Mouse (Mus musculus): ENCODE measurements around the gene Depdc1b. TPM values are rescaled to one million over a fixed set of nuclear protein-coding genes. Genes with fewer than 3 reads are reported as not detected.

The Depdc1b gene
- polyA plus RNA-seq, 1 experiment from 2014 or later, result 12.8 TPM

- Histone ChIP-seq H3K9me3 (no peaks in the 10 kb centered on the region), H3K4me2 (replicated peaks) (no peak overlapping the region), H3K27me3 (no peaks in the 10 kb centered on the region), H3K9ac (no peak overlapping the region), H3K27ac (no peak overlapping the region), H3K4me3 (no peak overlapping the region), H3K36me3 (peaks cover 14% of the 10 kb centered on the region), H3K4me1 (no peaks in the 10 kb centered on the region)
- 87% methylated on average over 12 of the region's 12 CpGs for WGBS
- no peak for ATAC-seq (ENCODE audit: insufficient number of reproducible peaks, insufficient read depth, low FRiP score, low TSS enrichment)
Observed at GRCm38 (mm10) chr13:108367496-108367895, 51.4 kb downstream of the Depdc1b start.

DNA sequence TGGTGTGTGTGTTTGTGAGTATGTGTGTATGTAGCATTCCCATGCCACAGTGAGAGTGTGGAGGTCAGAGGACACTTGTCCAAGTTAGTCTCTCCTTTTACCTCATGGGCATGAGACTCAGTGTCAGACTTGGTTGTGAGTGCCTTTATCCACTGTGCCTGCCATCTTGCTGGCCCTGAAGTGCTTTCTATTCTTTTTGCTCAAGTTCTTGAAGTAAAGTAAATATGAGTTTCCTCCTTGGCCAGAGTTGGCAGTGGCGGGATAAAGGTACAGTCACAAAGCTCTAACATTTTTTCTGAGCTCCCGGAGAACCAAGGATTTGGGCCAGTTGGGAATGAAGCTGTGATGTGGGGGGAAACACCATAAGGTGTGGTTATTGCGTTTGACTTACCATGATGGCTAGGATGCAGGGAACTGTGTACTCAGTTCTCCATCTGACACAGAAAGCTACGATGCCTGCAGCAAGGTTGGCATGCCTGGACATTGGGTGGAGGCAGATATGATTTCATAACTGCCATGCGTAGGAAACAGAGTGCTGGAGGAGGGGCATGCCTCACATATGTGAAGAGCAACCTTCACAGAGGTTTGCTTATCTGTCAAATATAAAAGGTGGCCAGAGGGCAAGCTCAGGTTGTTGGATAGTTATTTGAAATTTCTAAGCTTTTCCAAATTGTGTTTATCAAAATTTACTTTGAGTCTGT, 54.3 kb downstream of the Depdc1b start:
- H3K9ac ChIP-seq, result no peak overlapping the region
- H3K4me3 ChIP-seq, result no peak overlapping the region
- no peak overlapping the region for H3K4me2 ChIP-seq (replicated peaks)
- no peak overlapping the region for H3K27ac ChIP-seq
- H3K4me1 ChIP-seq, result no peaks in the 10 kb centered on the region
- WGBS, result 92% methylated on average over 5 of the region's 5 CpGs
- no peaks in the 10 kb centered on the region for H3K9me3 ChIP-seq
- no peak for ATAC-seq (ENCODE audit: insufficient number of reproducible peaks, insufficient read depth, low FRiP score, low TSS enrichment)
- peaks cover 17% of the 10 kb centered on the region for H3K36me3 ChIP-seq
- no peaks in the 10 kb centered on the region for H3K27me3 ChIP-seq

DNA sequence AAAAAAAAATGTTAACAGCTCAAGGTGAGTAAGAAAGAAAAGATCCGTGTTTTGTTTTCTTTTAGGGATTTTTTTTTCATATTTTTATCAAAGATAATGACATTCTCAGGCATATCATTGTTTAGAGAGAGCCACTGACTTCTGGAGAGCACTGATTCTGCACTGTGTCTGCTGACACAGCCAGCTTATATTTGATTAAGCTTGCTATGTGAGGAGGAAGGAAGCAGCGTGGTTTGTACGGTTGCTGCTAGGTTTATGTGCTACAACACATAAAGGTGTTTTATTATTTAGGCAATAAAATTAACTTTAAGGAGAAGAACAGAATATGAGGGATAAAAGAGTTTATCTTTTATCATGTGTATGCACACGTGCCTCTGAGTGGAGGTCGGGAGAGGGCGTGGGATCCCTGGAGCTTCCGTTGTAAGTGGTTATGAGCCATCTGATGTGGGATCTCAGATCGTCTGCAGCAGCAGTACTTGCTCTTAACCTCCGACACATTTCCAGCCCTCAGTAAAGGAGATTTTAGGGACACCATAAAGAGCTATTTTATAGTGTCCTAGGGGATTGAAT, 55.3 kb downstream of the Depdc1b start:
- Histone ChIP-seq H3K4me1 (no peaks in the 10 kb centered on the region), H3K36me3 (peaks cover 9% of the 10 kb centered on the region; the same call in 1 of the 2 replicates), H3K4me2 (replicated peaks) (no peak overlapping the region), H3K4me3 (no peak overlapping the region), H3K9me3 (no peaks in the 10 kb centered on the region), H3K9ac (no peak overlapping the region), H3K27me3 (no peaks in the 10 kb centered on the region), H3K27ac (no peak overlapping the region)
- no peak for ATAC-seq (ENCODE audit: insufficient number of reproducible peaks, insufficient read depth, low FRiP score, low TSS enrichment)
- WGBS, result 82% methylated on average over 9 of the region's 9 CpGs

DNA sequence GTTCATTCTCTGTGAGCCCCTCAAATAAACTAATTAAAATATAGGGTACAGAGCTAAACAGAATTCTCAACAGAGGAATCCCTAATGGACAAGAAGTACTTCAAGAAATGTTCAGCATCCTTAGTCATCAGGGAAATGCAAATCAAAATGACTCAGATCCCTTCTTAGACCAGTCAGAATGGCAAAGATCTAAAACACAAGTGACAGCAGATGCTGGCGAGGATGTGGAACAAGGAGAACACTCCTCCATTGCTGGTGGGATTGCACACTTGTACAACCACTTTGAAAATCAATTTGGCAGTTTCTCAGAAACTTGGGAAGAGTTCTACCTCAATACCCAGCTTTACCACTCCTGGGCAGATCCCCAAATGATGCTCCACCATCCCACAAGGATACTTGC, 57.1 kb downstream of the Depdc1b start:
- Histone ChIP-seq H3K27ac (no peak overlapping the region), H3K9me3 (no peaks in the 10 kb centered on the region), H3K4me1 (no peaks in the 10 kb centered on the region), H3K27me3 (no peaks in the 10 kb centered on the region), H3K4me3 (no peak overlapping the region), H3K36me3 (peaks cover 9% of the 10 kb centered on the region; the same call in 1 of the 2 replicates), H3K4me2 (replicated peaks) (no peak overlapping the region), H3K9ac (no peak overlapping the region)
- 85% methylated on average over 1 of the region's 1 CpGs for WGBS
- no peak for ATAC-seq (ENCODE audit: insufficient number of reproducible peaks, insufficient read depth, low FRiP score, low TSS enrichment)

DNA sequence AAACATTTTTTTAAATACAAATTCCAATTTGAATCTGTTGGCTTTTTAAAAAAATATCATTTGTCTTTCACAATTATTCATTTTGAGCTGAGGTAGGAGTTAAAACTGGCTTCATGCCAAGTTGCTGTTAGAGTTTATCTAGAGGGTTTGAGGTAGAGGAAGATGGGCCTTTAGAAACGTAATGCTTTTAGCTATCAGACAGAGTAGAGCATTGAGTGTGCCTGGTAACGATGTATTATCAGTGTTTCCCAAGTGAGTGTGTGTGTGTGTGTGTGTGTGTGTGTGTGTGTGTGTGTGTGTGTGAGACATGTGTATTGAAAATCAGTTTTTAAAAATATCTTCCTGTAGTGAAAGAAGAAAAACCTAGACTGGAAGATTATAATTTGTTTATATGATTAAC, 60.5 kb downstream of the Depdc1b start:
- H3K27ac ChIP-seq, result no peak overlapping the region
- ATAC-seq (ENCODE audit: insufficient number of reproducible peaks, insufficient read depth, low FRiP score, low TSS enrichment), result no peak
- H3K9ac ChIP-seq, result no peak overlapping the region
- no peaks in the 10 kb centered on the region for H3K27me3 ChIP-seq
- H3K4me3 ChIP-seq, result no peak overlapping the region
- no peaks in the 10 kb centered on the region for H3K4me1 ChIP-seq
- H3K36me3 ChIP-seq, result peaks cover 9% of the 10 kb centered on the region; the same call in 1 of the 2 replicates
- WGBS, result 90% methylated on average over 2 of the region's 2 CpGs
- H3K9me3 ChIP-seq, result no peaks in the 10 kb centered on the region
- H3K4me2 ChIP-seq (replicated peaks), result no peak overlapping the region

- Histone ChIP-seq H3K36me3 (no peaks in the 10 kb centered on the region), H3K4me2 (replicated peaks) (no peak overlapping the region), H3K27me3 (no peaks in the 10 kb centered on the region), H3K9ac (no peak overlapping the region), H3K27ac (no peak overlapping the region), H3K9me3 (no peaks in the 10 kb centered on the region), H3K4me1 (no peaks in the 10 kb centered on the region), H3K4me3 (no peak overlapping the region)
- no peak for ATAC-seq (ENCODE audit: insufficient number of reproducible peaks, insufficient read depth, low FRiP score, low TSS enrichment)
- WGBS, result 88% methylated on average over 3 of the region's 3 CpGs
Observed at GRCm38 (mm10) chr13:108381161-108381560, 65.0 kb downstream of the Depdc1b start.

DNA sequence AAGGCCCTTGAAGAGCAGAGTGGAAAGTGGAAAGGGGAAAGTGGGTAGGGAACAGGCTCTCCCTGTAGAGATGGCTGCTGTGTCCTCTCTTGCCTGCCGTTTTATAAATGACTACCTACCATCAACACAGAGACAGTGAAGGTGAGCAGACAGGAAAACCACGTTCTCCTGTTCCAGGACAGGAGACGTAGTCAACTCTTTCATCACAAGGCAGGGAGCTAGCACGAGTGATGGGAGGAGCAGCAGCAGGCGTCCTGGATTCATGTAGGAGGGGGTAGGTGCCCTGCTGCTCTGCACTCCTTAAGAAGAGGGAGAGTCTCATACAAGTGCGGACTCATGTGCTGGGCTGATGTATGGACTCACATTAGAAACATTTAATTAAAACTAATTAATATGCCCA, 66.9 kb downstream of the Depdc1b start:
- Histone ChIP-seq H3K9ac (no peak overlapping the region), H3K27ac (no peak overlapping the region), H3K4me2 (replicated peaks) (no peak overlapping the region), H3K36me3 (peaks cover 6% of the 10 kb centered on the region; the same call in 1 of the 2 replicates), H3K9me3 (no peaks in the 10 kb centered on the region), H3K4me3 (no peak overlapping the region), H3K27me3 (no peaks in the 10 kb centered on the region), H3K4me1 (no peaks in the 10 kb centered on the region)
- WGBS, result 83% methylated on average over 6 of the region's 6 CpGs
- no peak for ATAC-seq (ENCODE audit: insufficient number of reproducible peaks, insufficient read depth, low FRiP score, low TSS enrichment)

DNA sequence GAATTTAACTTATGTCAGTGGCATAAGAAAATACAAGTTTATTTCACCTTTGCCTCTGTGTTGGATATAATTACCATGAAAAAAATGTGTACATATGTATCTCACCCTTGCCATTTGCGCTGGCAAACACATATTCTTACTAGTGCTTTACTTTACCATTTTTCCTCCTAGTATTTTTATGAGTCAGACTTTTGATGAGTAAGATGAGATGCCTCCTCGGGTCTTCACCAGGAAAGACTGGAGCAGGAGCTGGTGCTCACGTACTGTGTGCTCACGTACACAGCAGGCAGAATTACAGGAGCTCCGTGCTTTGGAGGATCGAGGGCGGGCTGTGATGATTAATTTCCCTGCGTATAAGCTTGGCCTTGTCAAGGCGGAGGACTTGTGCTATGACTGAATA, 69.9 kb downstream of the Depdc1b start:
- Histone ChIP-seq H3K4me2 (replicated peaks) (no peak overlapping the region), H3K27me3 (no peaks in the 10 kb centered on the region), H3K4me3 (no peak overlapping the region), H3K9ac (no peak overlapping the region), H3K27ac (no peak overlapping the region), H3K9me3 (no peaks in the 10 kb centered on the region), H3K4me1 (no peaks in the 10 kb centered on the region), H3K36me3 (peaks cover 6% of the 10 kb centered on the region; the same call in 1 of the 2 replicates)
- ATAC-seq (ENCODE audit: insufficient number of reproducible peaks, insufficient read depth, low FRiP score, low TSS enrichment), result no peak
- WGBS, result 90% methylated on average over 9 of the region's 9 CpGs

DNA sequence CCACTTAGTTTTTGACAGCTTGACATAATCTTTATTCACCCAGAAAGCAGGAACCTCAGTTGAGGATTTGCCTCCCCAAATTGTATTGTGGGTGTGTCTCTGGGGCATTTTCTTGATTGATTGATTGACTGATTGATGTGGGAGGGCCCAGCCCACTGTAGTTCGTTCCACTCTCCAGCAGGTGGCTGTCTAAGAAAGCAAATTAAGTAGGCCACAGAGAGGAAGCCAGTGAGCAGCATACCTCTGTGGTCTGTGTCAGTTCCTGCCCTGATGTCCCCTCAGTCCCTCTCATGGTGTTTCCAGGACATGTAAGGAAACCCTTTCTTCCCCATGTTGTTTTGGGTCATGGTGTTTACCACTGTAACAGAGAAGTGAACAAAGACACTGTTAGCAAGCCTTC, 74.4 kb downstream of the Depdc1b start:
- H3K4me2 ChIP-seq (replicated peaks), result no peak overlapping the region
- ATAC-seq (ENCODE audit: insufficient number of reproducible peaks, insufficient read depth, low FRiP score, low TSS enrichment), result no peak
- no peak overlapping the region for H3K4me3 ChIP-seq
- no peaks in the 10 kb centered on the region for H3K9me3 ChIP-seq
- no peak overlapping the region for H3K27ac ChIP-seq
- 9% methylated on average over 1 of the region's 1 CpGs for WGBS
- no peaks in the 10 kb centered on the region for H3K4me1 ChIP-seq
- no peaks in the 10 kb centered on the region for H3K27me3 ChIP-seq
- no peak overlapping the region for H3K9ac ChIP-seq
- H3K36me3 ChIP-seq, result peaks cover 6% of the 10 kb centered on the region; the same call in 1 of the 2 replicates

DNA sequence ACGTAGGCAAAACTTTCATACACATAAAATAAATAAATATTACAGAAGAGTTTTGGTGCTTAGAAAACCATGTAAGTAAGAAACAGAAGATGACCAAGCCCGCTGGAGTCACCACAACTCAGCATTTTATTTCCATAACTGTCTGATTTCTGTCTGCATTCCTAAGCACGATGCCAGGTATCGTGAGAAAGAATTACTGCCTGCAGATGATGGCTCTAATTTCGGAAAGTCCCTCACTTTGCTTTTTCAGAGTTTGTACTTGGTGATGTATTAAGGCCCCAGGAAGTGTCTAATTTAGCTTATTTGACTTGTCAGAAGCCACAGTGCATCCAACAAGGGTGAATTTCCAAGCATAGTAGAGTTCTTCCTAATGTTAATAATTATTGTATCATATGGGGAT, 87.1 kb downstream of the Depdc1b start:
- H3K36me3 ChIP-seq, result no peaks in the 10 kb centered on the region
- H3K4me2 ChIP-seq (replicated peaks), result no peak overlapping the region
- H3K4me1 ChIP-seq, result no peaks in the 10 kb centered on the region
- no peak overlapping the region for H3K27ac ChIP-seq
- no peaks in the 10 kb centered on the region for H3K9me3 ChIP-seq
- ATAC-seq (ENCODE audit: insufficient number of reproducible peaks, insufficient read depth, low FRiP score, low TSS enrichment), result no peak
- H3K27me3 ChIP-seq, result no peaks in the 10 kb centered on the region
- no peak overlapping the region for H3K9ac ChIP-seq
- 85% methylated on average over 5 of the region's 5 CpGs for WGBS
- H3K4me3 ChIP-seq, result no peak overlapping the region

GRCm38 (mm10) chr13:108404372-108404771, 88.2 kb downstream of the Depdc1b start:
- Histone ChIP-seq H3K9me3 (no peaks in the 10 kb centered on the region), H3K27me3 (no peaks in the 10 kb centered on the region), H3K27ac (no peak overlapping the region), H3K9ac (no peak overlapping the region), H3K4me2 (replicated peaks) (no peak overlapping the region), H3K4me1 (no peaks in the 10 kb centered on the region), H3K36me3 (no peaks in the 10 kb centered on the region), H3K4me3 (no peak overlapping the region)
- WGBS, result 85% methylated on average over 4 of the region's 4 CpGs
- ATAC-seq (ENCODE audit: insufficient number of reproducible peaks, insufficient read depth, low FRiP score, low TSS enrichment), result no peak

DNA sequence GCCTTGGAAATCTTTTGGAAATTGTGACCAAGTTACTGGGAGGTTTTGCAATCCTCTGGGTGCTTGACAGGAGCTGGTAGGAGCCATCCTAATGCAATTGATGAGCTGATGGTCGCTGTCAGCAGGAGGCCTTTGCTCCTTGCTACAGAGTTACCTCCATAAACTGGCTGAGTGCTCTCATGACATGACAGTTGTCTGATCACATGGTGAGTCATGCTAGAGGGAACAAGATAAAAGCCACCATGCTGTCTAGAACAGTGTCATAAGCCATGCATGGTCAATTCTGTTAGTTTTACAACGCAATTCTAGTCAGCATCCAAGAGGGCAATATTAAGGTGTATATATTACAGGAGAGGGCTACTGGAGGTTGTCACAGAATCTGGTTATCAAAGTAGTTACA, 99.3 kb downstream of the Depdc1b start:
- Histone ChIP-seq H3K9me3 (no peaks in the 10 kb centered on the region), H3K36me3 (no peaks in the 10 kb centered on the region), H3K27ac (no peak overlapping the region), H3K4me1 (no peaks in the 10 kb centered on the region), H3K9ac (no peak overlapping the region), H3K4me2 (replicated peaks) (no peak overlapping the region), H3K27me3 (no peaks in the 10 kb centered on the region), H3K4me3 (no peak overlapping the region)
- no peak for ATAC-seq (ENCODE audit: insufficient number of reproducible peaks, insufficient read depth, low FRiP score, low TSS enrichment)
- WGBS, result 88% methylated on average over 2 of the region's 2 CpGs
